Mouse (Mus musculus): ENCODE results near the gene Tbc1d1. TPM values are rescaled to one million over a fixed set of nuclear protein-coding genes. Genes with fewer than 3 reads are reported as not detected.

The Tbc1d1 gene
- total and polyA plus RNA-seq, 3 experiments, result 26.0 to 38.6 (median 31.9) TPM

- TF ChIP-seq EP300 (IDR thresholded peaks at IDR 0.05; ENCODE audit: low read length), result no peak
- TF ChIP-seq ZNF384 (IDR thresholded peaks at IDR 0.05; ENCODE audit: low read depth, low read length), result no peak
- no peak for TF ChIP-seq MAFK (IDR thresholded peaks at IDR 0.05; ENCODE audit: insufficient replicate concordance, low read length)
Measured at GRCm38 (mm10) chr5:64363859-64364406, 207.8 kb downstream of the Tbc1d1 start.

GRCm38 (mm10) chr5:64364432-64365125 lies 208.5 kb downstream of the Tbc1d1 start:
- peaks cover 5% of the 10 kb centered on the region for H3K9me3 ChIP-seq (replicated peaks; ENCODE audit: low read length)
- no peak overlapping the region for H3K4me3 ChIP-seq (replicated peaks in 1 of 3; ENCODE audit: low read depth in 2 of 3, low read length in 2 of 3, poor library complexity in 1 of 3)
- H3K27me3 ChIP-seq (replicated peaks), result no peaks in the 10 kb centered on the region
- H3K9ac ChIP-seq (ENCODE audit: insufficient read depth, low read depth), result no peak overlapping the region
- H3K79me2 ChIP-seq (replicated peaks; ENCODE audit: control insufficient read depth, extremely low read depth, insufficient read depth, poor library complexity, severe bottlenecking), result no peaks in the 10 kb centered on the region
- peak; percentile 15 for DNase-seq (ENCODE audit: extremely low read depth)
- no peak overlapping the region for H3K4me2 ChIP-seq (ENCODE audit: insufficient read depth, low read depth, poor library complexity, severe bottlenecking)
- dilution Hi-C loops (cut with MboI; ENCODE audit: extremely low pct_ligation_motif_present, extremely low pct_unique_long_range_greater_than_20kb, low sequenced_read_pairs) (no loop called here), in situ Hi-C loops (cut with MboI; ENCODE audit: low pct_ligation_motif_present, low pct_unique_long_range_greater_than_20kb, low sequenced_read_pairs) (no loop called here)
- H3K27ac ChIP-seq (ENCODE audit: insufficient read depth, low read depth), result no peak overlapping the region
- H3K4me1 ChIP-seq (ENCODE audit: control insufficient read depth in 1 of 2, insufficient read depth in 2 of 2), result peaks cover 0 to 21% of the 10 kb centered on the region in 2 experiments; a peak in 2 of 4 replicates
- TF ChIP-seq CTCF (conservative IDR thresholded peaks at IDR 0.05 in 1 of 2, IDR thresholded peaks at IDR 0.05 in 1 of 2; ENCODE audit: low read depth in 2 of 2, low read length in 2 of 2) (no peak), JUND (conservative IDR thresholded peaks at IDR 0.05; ENCODE audit: low read depth, low read length) (no peak), RAD21 (IDR thresholded peaks at IDR 0.05; ENCODE audit: low read depth, low read length) (no peak), CHD2 (IDR thresholded peaks at IDR 0.05; ENCODE audit: low read length) (no peak), POLR2AphosphoS2 (IDR thresholded peaks at IDR 0.05; ENCODE audit: low read depth, low read length) (no peak), NELFE (IDR thresholded peaks at IDR 0.05; ENCODE audit: low read depth, low read length) (no peak), IRF4 (IDR thresholded peaks at IDR 0.05; ENCODE audit: low read depth, low read length) (no peak), BHLHE40 (IDR thresholded peaks at IDR 0.05; ENCODE audit: low read depth, low read length) (no peak), UBTF (IDR thresholded peaks at IDR 0.05; ENCODE audit: low read depth, low read length) (no peak), GABPA (IDR thresholded peaks at IDR 0.05; ENCODE audit: insufficient replicate concordance, low read depth, low read length) (no peak), HCFC1 (IDR thresholded peaks at IDR 0.05; ENCODE audit: low read depth, low read length) (no peak), KAT2A (IDR thresholded peaks at IDR 0.05; ENCODE audit: insufficient replicate concordance, low read length) (no peak), MYC (IDR thresholded peaks at IDR 0.05; ENCODE audit: low read depth, low read length) (no peak), ZNF384 (IDR thresholded peaks at IDR 0.05; ENCODE audit: low read depth, low read length) (no peak), ZKSCAN1 (IDR thresholded peaks at IDR 0.05; ENCODE audit: borderline replicate concordance, low read depth, low read length) (no peak), ZMIZ1 (IDR thresholded peaks at IDR 0.05; ENCODE audit: low read depth, low read length) (no peak), MEF2A (IDR thresholded peaks at IDR 0.05; ENCODE audit: borderline replicate concordance, low read depth, low read length) (no peak), RCOR1 (conservative IDR thresholded peaks at IDR 0.05; ENCODE audit: low read depth, low read length) (no peak), CHD1 (IDR thresholded peaks at IDR 0.05; ENCODE audit: low read depth, low read length) (no peak), EP300 (IDR thresholded peaks at IDR 0.05; ENCODE audit: low read length) (no peak)
- H3K36me3 ChIP-seq (replicated peaks in 1 of 2; ENCODE audit: control insufficient read depth in 1 of 2, insufficient read depth in 1 of 2, low read length in 1 of 2), result no peaks in the 10 kb centered on the region

More at GRCm38 (mm10) chr5:64363859-64364406, 207.8 kb downstream of the Tbc1d1 start:
- Histone ChIP-seq H3K9me3 (replicated peaks; ENCODE audit: low read length) (peaks cover 5% of the 10 kb centered on the region), H3K4me2 (ENCODE audit: insufficient read depth, low read depth, poor library complexity, severe bottlenecking) (no peak overlapping the region), H3K27ac (ENCODE audit: insufficient read depth, low read depth) (no peak overlapping the region), H3K4me3 (replicated peaks in 1 of 3; ENCODE audit: low read depth in 2 of 3, low read length in 2 of 3, poor library complexity in 1 of 3) (no peak overlapping the region), H3K79me2 (replicated peaks; ENCODE audit: control insufficient read depth, extremely low read depth, insufficient read depth, poor library complexity, severe bottlenecking) (no peaks in the 10 kb centered on the region), H3K36me3 (replicated peaks in 1 of 2; ENCODE audit: control insufficient read depth in 1 of 2, insufficient read depth in 1 of 2, low read length in 1 of 2) (no peaks in the 10 kb centered on the region), H3K4me1 (ENCODE audit: control insufficient read depth in 1 of 2, insufficient read depth in 2 of 2) (peaks cover 0 to 21% of the 10 kb centered on the region in 2 experiments; a peak in 2 of 4 replicates), H3K9ac (ENCODE audit: insufficient read depth, low read depth) (no peak overlapping the region), H3K27me3 (replicated peaks) (no peaks in the 10 kb centered on the region)
- in situ Hi-C loops (cut with MboI; ENCODE audit: low pct_ligation_motif_present, low pct_unique_long_range_greater_than_20kb, low sequenced_read_pairs) (no loop called here), dilution Hi-C loops (cut with MboI; ENCODE audit: extremely low pct_ligation_motif_present, extremely low pct_unique_long_range_greater_than_20kb, low sequenced_read_pairs) (no loop called here)
- no peak for DNase-seq (ENCODE audit: extremely low read depth)
